Mouse (Mus musculus): Measurements from ENCODE around the gene Gtf2i. TPM values are rescaled to one million over a fixed set of nuclear protein-coding genes. Genes with fewer than 3 reads are reported as not detected.

Gtf2i gene
- total RNA-seq, 2 experiments from 2014 or later = 188 to 206 TPM

DNA sequence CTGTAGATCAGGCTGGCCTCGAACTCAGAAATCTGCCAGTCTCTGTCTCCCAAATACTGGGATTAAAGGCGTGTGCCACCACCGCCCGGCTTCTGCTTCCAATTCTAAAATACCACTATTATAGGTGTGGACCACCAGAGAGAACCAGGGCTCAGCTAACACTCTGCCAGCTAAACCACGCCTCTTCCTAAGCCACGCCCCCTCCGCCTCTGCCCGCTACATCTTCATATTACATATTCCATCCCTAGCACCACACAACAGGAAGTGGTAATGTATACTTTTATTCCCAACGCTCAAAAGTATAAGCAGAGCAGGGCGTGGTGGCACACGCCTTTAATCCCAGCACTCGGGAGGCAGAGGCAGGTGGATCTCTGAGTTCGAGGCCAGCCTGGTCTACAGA is 8.8 kb upstream of the Gtf2i start:
- no peak for DNase-seq (ENCODE audit: low spot score in 2 of 2)

DNA sequence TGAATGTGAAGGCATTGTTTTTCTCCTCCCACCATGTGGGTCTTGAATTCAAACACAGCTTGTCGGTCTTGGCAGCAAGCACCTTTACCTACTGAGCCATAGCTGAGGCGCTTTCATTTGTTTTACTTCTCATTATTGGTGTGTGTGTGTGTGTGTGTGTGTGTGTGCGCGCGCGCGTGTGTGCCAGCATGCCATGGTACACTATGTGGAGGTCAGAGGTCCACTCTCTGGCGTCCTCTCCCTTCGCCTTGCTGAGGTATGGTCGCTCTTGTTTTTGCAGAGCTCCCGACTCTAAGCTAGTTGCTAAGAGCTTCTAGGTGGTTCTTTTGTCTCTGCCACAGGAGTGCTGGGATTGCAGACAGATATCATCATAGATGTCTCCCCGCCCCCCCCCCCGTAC is 7.8 kb upstream of the Gtf2i start:
- DNase-seq (ENCODE audit: low spot score in 2 of 2) = no peak

- DNase-seq (ENCODE audit: low spot score in 2 of 2) = no peak
Measured at GRCm38 (mm10) chr5:134321699-134322098, 7.1 kb upstream of the Gtf2i start.

- no peak for DNase-seq (ENCODE audit: low spot score in 2 of 2)
Measured at GRCm38 (mm10) chr5:134318903-134319302, 4.3 kb upstream of the Gtf2i start.

- peak in 1 of 2 experiments; percentile 35 for DNase-seq (ENCODE audit: low spot score in 2 of 2)
Measured at GRCm38 (mm10) chr5:134316721-134317120, 2.2 kb upstream of the Gtf2i start.

- peak; percentile 50 to 67 for DNase-seq (ENCODE audit: low spot score in 2 of 2)
Measured at GRCm38 (mm10) chr5:134315623-134316350, 1.2 kb upstream of the Gtf2i start.

DNA sequence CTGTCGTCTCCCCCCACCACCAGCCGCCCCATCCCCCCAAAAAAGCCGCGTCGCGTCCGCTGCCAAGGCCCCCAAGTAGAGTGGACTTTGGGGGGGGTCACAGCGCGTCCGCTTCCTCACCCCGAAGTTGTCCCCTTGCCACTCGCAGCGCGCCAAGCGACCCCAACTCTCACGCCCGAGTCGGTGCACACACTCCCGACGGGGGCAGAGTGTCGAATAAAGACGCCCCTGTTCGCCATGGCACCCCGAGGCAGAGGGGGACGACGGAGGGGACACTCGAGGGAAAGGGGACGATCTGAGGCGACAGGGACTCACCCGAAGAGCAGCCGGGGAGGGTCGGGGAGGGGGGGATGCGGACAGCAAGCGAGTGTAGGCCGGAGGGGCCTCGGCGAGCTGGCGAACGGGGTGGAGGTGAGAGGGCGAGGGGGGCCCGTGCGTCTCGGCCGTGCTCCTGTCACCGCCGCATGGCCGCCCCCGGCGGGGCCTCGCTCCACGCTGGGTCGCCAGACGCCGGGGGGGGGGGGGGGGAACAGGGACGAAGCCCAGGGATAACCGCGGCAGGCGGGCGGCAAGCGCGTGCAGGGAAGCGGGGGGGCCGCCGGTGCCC is 389 bp downstream of the Gtf2i start:
- no peak for DNase-seq (ENCODE audit: low spot score in 2 of 2)

DNA sequence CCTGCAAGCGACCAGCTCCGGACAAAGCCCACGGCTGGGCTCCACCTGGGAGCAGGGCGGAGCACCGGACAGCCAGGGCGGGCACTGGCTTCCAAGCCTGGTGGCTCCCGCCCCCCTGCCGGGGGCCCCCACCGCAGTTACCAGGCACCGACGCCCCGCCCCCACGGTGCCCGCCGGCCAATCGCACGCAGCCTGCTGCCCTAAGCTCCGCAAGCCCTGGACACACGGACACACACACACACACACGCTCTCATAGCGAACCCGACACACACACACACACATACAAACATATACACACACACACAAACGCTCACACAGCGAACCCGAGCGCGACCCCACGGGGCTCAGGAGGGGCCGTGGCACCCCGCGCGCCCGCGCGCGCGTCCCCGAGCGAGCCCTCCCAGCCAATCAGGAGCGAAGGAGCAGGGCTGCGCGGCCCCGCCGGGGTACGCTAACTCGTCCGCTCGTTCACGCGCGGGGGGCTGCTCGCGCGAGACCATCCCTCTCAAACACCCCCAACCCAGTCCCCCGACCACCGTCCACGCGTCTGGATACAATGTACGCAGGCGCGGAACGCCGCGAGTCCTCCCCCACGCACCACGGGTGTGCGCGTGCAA is 1.0 kb downstream of the Gtf2i start:
- peak; percentile 93 to 96 for DNase-seq (ENCODE audit: low spot score in 2 of 2)

DNA sequence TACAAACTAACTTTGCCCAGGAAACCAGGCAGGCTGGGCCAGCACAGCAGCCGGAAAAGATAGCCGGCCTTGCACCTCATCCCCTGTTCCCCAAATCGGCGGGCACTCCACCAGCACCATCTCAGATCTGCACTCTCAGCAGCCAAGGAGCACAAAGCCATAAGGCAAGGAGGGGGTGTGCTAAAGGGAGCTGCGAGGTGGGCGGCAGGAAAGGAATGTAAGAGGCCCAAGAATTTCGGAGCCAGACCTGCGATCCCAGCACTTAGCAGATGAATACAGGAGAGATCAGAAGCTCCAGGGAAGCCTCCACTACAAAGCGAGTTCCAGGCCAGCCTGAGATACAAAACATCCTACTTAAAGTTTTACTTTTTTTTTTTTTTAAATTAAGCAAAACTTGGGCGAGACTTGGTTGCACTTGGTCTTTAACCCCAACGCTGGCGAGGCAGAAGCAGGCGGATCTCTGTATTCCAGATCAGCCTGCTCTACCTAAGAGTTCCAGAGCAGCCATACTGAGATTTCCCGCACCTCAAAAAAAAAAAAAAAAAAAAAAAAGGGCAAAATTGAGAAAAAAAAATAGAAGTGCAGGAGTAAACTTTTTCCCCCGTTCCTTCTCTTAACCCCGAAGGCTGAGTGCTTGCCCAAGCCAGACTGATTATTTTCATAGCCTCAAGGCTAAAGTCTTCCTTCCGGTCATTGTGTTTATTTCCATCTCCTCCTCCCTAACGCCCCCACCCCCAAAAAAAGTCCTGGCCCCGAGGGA is 1.7 kb downstream of the Gtf2i start:
- peak in 1 of 2 experiments; percentile 30 for DNase-seq (ENCODE audit: low spot score in 2 of 2)

GRCm38 (mm10) chr5:134311894-134312411 is 2.6 kb downstream of the Gtf2i start:
- DNase-seq (ENCODE audit: low spot score in 2 of 2) = no peak

DNA sequence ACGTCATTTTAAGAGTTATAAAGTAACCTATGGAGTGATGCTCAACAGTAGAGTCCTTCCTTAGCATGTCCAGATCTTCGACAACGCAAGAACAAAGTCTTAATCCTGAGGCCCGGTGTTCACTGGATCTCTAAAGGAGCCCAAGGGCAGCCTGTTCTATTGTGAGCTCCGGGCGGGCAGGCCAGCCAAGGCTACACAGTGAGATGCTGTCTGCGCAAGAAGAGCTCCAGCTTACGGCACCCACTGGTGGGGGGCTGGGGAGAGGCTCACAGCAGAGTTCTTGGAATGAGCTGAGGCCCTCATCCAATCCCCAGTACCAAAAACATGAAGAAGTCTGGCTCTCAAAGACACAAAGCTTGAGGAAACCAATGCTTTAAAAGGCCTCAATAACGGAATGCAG is 4.4 kb downstream of the Gtf2i start:
- DNase-seq (ENCODE audit: low spot score in 2 of 2) = no peak

GRCm38 (mm10) chr5:134309345-134309744 is 5.2 kb downstream of the Gtf2i start:
- DNase-seq (ENCODE audit: low spot score in 2 of 2) = no peak

DNA sequence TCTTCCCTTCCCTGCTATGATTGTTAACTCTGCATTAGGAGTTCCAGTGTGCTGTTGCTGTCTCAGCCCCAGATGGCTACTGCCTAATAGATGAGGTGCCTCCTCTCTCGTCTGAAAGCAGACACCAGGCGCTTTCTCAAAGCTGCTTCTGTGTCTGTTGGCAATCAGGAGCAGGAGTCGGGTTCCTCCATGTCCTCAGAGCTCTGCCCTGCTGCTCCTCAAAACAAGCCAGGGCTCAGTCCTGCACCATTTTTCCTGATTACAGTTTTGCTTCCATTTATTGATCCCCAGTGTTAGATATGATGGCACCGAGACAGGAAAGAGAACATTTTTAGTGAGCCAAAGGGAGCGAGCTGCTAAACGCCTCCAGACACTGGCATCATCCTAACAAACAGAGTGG is 9.9 kb downstream of the Gtf2i start:
- DNase-seq (ENCODE audit: low spot score in 2 of 2) = peak in 1 of 2 experiments; percentile 31

- DNase-seq (ENCODE audit: low spot score in 2 of 2) = no peak
Measured at GRCm38 (mm10) chr5:134295277-134296050, 19.1 kb downstream of the Gtf2i start.

DNA sequence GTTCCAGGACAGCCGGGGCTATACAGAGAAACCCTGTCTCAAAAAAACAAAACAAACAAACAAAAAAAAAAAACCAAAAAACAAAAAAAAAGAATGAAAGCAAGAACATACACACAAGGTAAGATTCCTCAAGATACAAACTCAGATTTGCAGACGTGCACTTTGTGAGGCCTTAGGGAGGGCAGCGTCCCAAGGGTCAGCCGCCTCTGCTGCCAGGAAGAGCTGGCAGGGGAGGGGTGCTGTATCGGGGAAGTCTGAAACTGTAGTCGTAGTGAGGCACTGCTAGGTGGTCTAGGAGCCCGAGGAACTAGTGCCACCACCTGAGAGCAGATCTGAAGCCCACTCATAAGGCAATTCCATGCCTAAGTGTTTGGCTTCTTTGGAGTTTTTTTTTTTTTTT is 20.0 kb downstream of the Gtf2i start:
- DNase-seq (ENCODE audit: low spot score in 2 of 2) = no peak

- no peak for DNase-seq (ENCODE audit: low spot score in 2 of 2)
Measured at GRCm38 (mm10) chr5:134291096-134291495, 23.5 kb downstream of the Gtf2i start.

- DNase-seq (ENCODE audit: low spot score in 2 of 2) = no peak
Measured at GRCm38 (mm10) chr5:134289935-134290560, 24.5 kb downstream of the Gtf2i start.

DNA sequence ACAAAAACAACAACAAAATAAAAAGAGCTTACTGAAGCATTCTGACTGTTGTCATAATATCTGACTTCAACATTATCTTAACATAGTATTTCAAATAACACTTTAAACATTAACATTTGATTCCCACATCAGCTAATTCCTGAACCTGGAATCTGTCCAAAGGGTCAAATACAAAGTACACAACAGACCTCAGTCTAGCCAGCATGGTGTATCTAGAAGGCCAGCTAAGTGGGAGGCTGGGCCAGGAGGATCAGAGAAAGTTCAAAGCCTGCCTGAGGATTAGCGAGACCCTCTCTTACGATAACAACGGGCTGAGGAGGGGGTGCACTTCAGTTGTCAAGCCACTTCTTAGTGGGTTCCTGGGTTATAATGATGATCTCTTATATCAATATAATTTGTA is 26.5 kb downstream of the Gtf2i start:
- DNase-seq (ENCODE audit: low spot score in 2 of 2) = no peak

DNA sequence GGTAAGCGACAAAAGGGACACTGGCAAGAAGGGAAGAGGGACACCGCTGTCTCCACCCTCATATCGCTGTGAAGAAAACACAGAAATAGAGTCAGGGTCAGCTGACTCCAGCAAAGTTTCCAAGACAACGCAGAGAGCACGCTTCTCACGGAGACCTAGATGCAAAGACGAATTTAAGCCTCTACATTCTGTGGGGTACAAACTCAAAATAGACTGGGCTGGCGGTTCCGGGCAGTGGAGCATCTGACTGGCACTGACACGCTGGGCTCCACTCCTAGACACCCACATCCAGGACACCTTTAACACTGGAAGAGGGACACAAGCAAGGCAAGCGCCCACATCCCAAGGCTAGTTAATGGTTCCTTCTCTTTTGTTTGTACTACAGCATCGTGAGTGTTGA is 29.6 kb downstream of the Gtf2i start:
- no peak for DNase-seq (ENCODE audit: low spot score in 2 of 2)

GRCm38 (mm10) chr5:134282603-134283002 is 32.0 kb downstream of the Gtf2i start:
- DNase-seq (ENCODE audit: low spot score in 2 of 2) = no peak
